Mouse (Mus musculus): ENCODE measurements at regions not wholly inside any gene's neighbourhood (a gene's known extent, or its start where the extent isn't known, plus 50 kb on each side); places are given as distances from the start of the nearest gene placed in this dataset.

- Histone ChIP-seq H3K27me3 (ENCODE audit: control insufficient read depth, insufficient read depth, low read length) (no peaks in the 10 kb centered on the region), H3K27ac (no peak overlapping the region), H3K4me1 (replicated peaks; ENCODE audit: control insufficient read depth, insufficient read depth, low read length) (no peaks in the 10 kb centered on the region; the same call in 1 of the 2 replicates), H3K4me3 (replicated peaks; ENCODE audit: low read length) (no peak overlapping the region), H3K9me3 (ENCODE audit: control insufficient read depth, low read length) (no peaks in the 10 kb centered on the region), H3K9ac (no peak overlapping the region), H3K36me3 (replicated peaks; ENCODE audit: control insufficient read depth, insufficient read depth) (no peaks in the 10 kb centered on the region), H3K4me2 (replicated peaks) (no peak overlapping the region)
- ATAC-seq (ENCODE audit: low FRiP score) (no peak), DNase-seq (ENCODE audit: low spot score) (no peak)
- WGBS: 62% methylated on average over 4 of the region's 4 CpGs
Observed at GRCm38 (mm10) chr13:52116756-52117155, 270.3 kb downstream of the Gadd45g start.

DNA sequence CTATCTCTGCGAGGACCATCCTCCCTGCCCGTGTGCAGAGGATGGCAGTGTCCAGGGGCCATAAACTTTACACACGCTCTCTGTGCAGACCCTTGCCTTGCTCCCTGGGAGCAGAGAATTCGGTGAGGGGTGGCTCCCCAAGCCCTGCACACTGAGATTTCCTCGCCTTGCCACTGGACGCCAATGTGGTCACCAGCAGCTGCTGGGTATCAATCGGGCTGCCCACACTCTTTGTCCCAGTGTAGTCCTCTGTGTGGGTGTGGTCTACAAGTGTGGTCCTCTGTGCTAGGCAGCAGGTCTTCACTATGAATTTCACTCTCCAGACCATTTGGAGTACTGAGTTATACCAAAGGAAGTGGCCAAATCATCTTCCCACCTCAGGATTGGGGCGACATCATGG, 274.3 kb downstream of the Gadd45g start:
- Histone ChIP-seq H3K4me1 (replicated peaks; ENCODE audit: control insufficient read depth, insufficient read depth, low read length) (no peaks in the 10 kb centered on the region), H3K4me3 (replicated peaks; ENCODE audit: low read length) (no peak overlapping the region), H3K9me3 (ENCODE audit: control insufficient read depth, low read length) (no peaks in the 10 kb centered on the region), H3K4me2 (replicated peaks) (no peak overlapping the region), H3K36me3 (replicated peaks; ENCODE audit: control insufficient read depth, insufficient read depth) (no peaks in the 10 kb centered on the region), H3K27me3 (ENCODE audit: control insufficient read depth, insufficient read depth, low read length) (no peaks in the 10 kb centered on the region), H3K27ac (no peak overlapping the region), H3K9ac (no peak overlapping the region)
- WGBS: 91% methylated on average over 8 of the region's 8 CpGs
- no peak for ATAC-seq (ENCODE audit: low FRiP score)
- DNase-seq (ENCODE audit: low spot score): no peak

GRCm38 (mm10) chr13:52125037-52125436, 278.6 kb downstream of the Gadd45g start:
- H3K27ac ChIP-seq: no peak overlapping the region
- 89% methylated on average over 4 of the region's 4 CpGs for WGBS
- no peak overlapping the region for H3K9ac ChIP-seq
- H3K27me3 ChIP-seq (ENCODE audit: control insufficient read depth, insufficient read depth, low read length): no peaks in the 10 kb centered on the region
- H3K4me3 ChIP-seq (replicated peaks; ENCODE audit: low read length): no peak overlapping the region
- H3K36me3 ChIP-seq (replicated peaks; ENCODE audit: control insufficient read depth, insufficient read depth): no peaks in the 10 kb centered on the region
- no peaks in the 10 kb centered on the region for H3K9me3 ChIP-seq (ENCODE audit: control insufficient read depth, low read length)
- H3K4me2 ChIP-seq (replicated peaks): no peak overlapping the region
- no peaks in the 10 kb centered on the region for H3K4me1 ChIP-seq (replicated peaks; ENCODE audit: control insufficient read depth, insufficient read depth, low read length)
- no peak for DNase-seq (ENCODE audit: low spot score)
- ATAC-seq (ENCODE audit: low FRiP score): no peak

- H3K9me3 ChIP-seq (ENCODE audit: control insufficient read depth, low read length): peaks cover 16% of the 10 kb centered on the region; the same call in 1 of the 2 replicates
- no peak for DNase-seq (ENCODE audit: low spot score)
- H3K4me3 ChIP-seq (replicated peaks; ENCODE audit: low read length): no peak overlapping the region
- no peaks in the 10 kb centered on the region for H3K4me1 ChIP-seq (replicated peaks; ENCODE audit: control insufficient read depth, insufficient read depth, low read length)
- 79% methylated on average over 9 of the region's 9 CpGs for WGBS
- H3K4me2 ChIP-seq (replicated peaks): no peak overlapping the region
- ATAC-seq (ENCODE audit: low FRiP score): no peak
- H3K27ac ChIP-seq: no peak overlapping the region
- H3K36me3 ChIP-seq (replicated peaks; ENCODE audit: control insufficient read depth, insufficient read depth): no peaks in the 10 kb centered on the region
- H3K27me3 ChIP-seq (ENCODE audit: control insufficient read depth, insufficient read depth, low read length): no peaks in the 10 kb centered on the region
- H3K9ac ChIP-seq: no peak overlapping the region
Observed at GRCm38 (mm10) chr13:52127751-52128150, 281.3 kb downstream of the Gadd45g start.

DNA sequence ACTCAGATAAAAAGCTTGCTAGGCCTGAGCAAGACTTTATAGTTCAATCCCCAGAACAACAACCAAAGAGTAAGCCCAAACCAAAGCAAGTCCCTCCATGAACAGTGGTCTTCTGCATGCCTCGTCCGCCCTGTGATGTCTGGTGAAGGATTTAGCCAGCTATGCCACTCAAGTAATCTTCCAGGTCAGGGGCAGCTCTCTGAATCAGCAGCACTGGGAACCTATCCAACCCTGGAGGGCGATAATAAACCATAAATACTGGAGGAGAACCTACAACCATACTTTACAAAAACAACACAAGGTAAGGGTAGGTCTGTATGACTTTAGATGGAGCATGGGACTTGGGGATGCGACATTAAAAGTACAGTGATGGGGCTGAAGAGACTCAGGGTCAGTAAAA, 283.0 kb downstream of the Gadd45g start:
- DNase-seq (ENCODE audit: low spot score): no peak
- H3K4me1 ChIP-seq (replicated peaks; ENCODE audit: control insufficient read depth, insufficient read depth, low read length): no peaks in the 10 kb centered on the region
- no peak for ATAC-seq (ENCODE audit: low FRiP score)
- H3K27ac ChIP-seq: no peak overlapping the region
- H3K9me3 ChIP-seq (ENCODE audit: control insufficient read depth, low read length): peaks cover 16% of the 10 kb centered on the region; the same call in 1 of the 2 replicates
- no peaks in the 10 kb centered on the region for H3K36me3 ChIP-seq (replicated peaks; ENCODE audit: control insufficient read depth, insufficient read depth)
- 88% methylated on average over 4 of the region's 4 CpGs for WGBS
- no peaks in the 10 kb centered on the region for H3K27me3 ChIP-seq (ENCODE audit: control insufficient read depth, insufficient read depth, low read length)
- no peak overlapping the region for H3K4me3 ChIP-seq (replicated peaks; ENCODE audit: low read length)
- no peak overlapping the region for H3K4me2 ChIP-seq (replicated peaks)
- H3K9ac ChIP-seq: no peak overlapping the region

GRCm38 (mm10) chr13:52133202-52133601, 286.7 kb downstream of the Gadd45g start:
- Histone ChIP-seq H3K4me2 (replicated peaks) (no peak overlapping the region), H3K27ac (no peak overlapping the region), H3K9me3 (ENCODE audit: control insufficient read depth, low read length) (peaks cover 16% of the 10 kb centered on the region; the same call in 1 of the 2 replicates), H3K36me3 (replicated peaks; ENCODE audit: control insufficient read depth, insufficient read depth) (no peaks in the 10 kb centered on the region), H3K4me1 (replicated peaks; ENCODE audit: control insufficient read depth, insufficient read depth, low read length) (no peaks in the 10 kb centered on the region), H3K27me3 (ENCODE audit: control insufficient read depth, insufficient read depth, low read length) (no peaks in the 10 kb centered on the region), H3K4me3 (replicated peaks; ENCODE audit: low read length) (no peak overlapping the region), H3K9ac (no peak overlapping the region)
- ATAC-seq (ENCODE audit: low FRiP score) (no peak), DNase-seq (ENCODE audit: low spot score) (no peak)
- 68% methylated on average over 3 of the region's 3 CpGs for WGBS

- no peaks in the 10 kb centered on the region for H3K4me1 ChIP-seq (replicated peaks; ENCODE audit: control insufficient read depth, insufficient read depth, low read length)
- WGBS: 84% methylated on average over 6 of the region's 6 CpGs
- H3K4me2 ChIP-seq (replicated peaks): no peak overlapping the region
- H3K27ac ChIP-seq: no peak overlapping the region
- no peak overlapping the region for H3K4me3 ChIP-seq (replicated peaks; ENCODE audit: low read length)
- H3K27me3 ChIP-seq (ENCODE audit: control insufficient read depth, insufficient read depth, low read length): no peaks in the 10 kb centered on the region
- no peak for ATAC-seq (ENCODE audit: low FRiP score)
- no peaks in the 10 kb centered on the region for H3K9me3 ChIP-seq (ENCODE audit: control insufficient read depth, low read length)
- H3K9ac ChIP-seq: no peak overlapping the region
- no peaks in the 10 kb centered on the region for H3K36me3 ChIP-seq (replicated peaks; ENCODE audit: control insufficient read depth, insufficient read depth)
- no peak for DNase-seq (ENCODE audit: low spot score)
Observed at GRCm38 (mm10) chr13:52138331-52138945, 292.0 kb downstream of the Gadd45g start.

DNA sequence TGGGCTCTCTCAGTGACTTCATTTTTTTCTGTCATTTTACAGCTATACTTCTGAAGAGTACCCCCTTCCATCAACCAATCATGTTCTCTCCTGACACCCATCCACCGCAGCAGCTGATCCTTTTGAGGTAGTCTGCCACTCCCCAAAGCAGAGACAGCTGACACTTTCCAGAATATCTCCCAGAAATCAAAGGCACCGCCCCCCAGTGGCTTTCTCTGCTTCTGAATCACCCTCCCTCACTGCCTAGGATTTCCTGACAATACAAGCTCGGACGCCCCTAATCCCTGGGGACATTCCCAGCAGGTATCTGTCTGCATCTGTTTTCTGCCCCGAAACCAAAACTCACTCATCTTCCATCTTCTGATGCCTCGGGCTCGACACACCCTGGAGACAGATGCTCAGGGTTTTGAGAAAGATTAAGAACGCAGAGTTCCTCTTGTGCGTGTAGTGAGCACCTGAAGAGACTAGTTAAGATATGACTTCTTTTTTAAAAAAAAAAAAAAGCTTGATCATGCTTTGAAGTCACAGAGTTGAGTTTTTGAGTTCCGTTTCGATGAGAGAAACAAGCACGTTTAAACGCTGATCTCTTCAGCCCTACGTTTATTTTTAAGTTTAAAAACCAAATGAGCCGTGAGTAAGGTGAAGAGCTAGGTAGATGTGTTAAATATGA, 292.8 kb downstream of the Gadd45g start:
- no peaks in the 10 kb centered on the region for H3K36me3 ChIP-seq (replicated peaks; ENCODE audit: control insufficient read depth, insufficient read depth)
- H3K27ac ChIP-seq: no peak overlapping the region
- no peaks in the 10 kb centered on the region for H3K4me1 ChIP-seq (replicated peaks; ENCODE audit: control insufficient read depth, insufficient read depth, low read length)
- no peaks in the 10 kb centered on the region for H3K27me3 ChIP-seq (ENCODE audit: control insufficient read depth, insufficient read depth, low read length)
- no peak for ATAC-seq (ENCODE audit: low FRiP score)
- no peak overlapping the region for H3K4me2 ChIP-seq (replicated peaks)
- DNase-seq (ENCODE audit: low spot score): no peak
- no peak overlapping the region for H3K4me3 ChIP-seq (replicated peaks; ENCODE audit: low read length)
- no peaks in the 10 kb centered on the region for H3K9me3 ChIP-seq (ENCODE audit: control insufficient read depth, low read length)
- no peak overlapping the region for H3K9ac ChIP-seq
- WGBS: 38% methylated on average over 15 of the region's 15 CpGs

DNA sequence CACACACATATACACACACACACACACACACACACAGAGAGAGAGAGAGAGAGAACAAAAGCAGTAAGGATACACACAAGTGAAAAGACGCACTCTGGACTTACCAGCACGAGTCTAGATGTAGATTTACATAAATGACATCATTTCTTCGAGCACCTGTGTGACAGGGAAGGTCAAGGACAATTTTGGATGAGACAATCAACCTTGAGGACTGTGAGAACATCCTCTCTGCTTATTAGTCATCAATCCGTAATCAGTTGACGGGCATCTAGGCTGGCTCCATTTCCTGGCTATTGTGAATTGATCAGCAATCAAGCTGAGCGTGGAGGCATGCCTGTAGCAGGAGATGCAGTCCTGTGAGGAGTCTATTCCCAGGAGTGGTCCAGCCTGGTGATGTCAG, 293.7 kb downstream of the Gadd45g start:
- Histone ChIP-seq H3K9me3 (ENCODE audit: control insufficient read depth, low read length) (peaks cover 1% of the 10 kb centered on the region; the same call in 1 of the 2 replicates), H3K27me3 (ENCODE audit: control insufficient read depth, insufficient read depth, low read length) (no peaks in the 10 kb centered on the region), H3K4me1 (replicated peaks; ENCODE audit: control insufficient read depth, insufficient read depth, low read length) (no peaks in the 10 kb centered on the region), H3K4me2 (replicated peaks) (no peak overlapping the region), H3K9ac (no peak overlapping the region), H3K27ac (no peak overlapping the region), H3K36me3 (replicated peaks; ENCODE audit: control insufficient read depth, insufficient read depth) (no peaks in the 10 kb centered on the region), H3K4me3 (replicated peaks; ENCODE audit: low read length) (no peak overlapping the region)
- ATAC-seq (ENCODE audit: low FRiP score): no peak
- no peak for DNase-seq (ENCODE audit: low spot score)
- WGBS: 65% methylated on average over 6 of the region's 6 CpGs
